Mouse (Mus musculus) kidney, adult 2 months (tissue): ENCODE measurements around the gene Des.

Experiments used
- CTCF ChIP-seq: fragments of 200-500 bp; conservative IDR thresholded peaks from 2 replicates; pipeline ENCODE4 v1.5.1; 2011; ENCODE audit warnings: low read depth, mild to moderate bottlenecking, control low read depth, low read length, moderate library complexity, mixed read lengths; ENCODE audit not compliant: insufficient read depth, insufficient read length
- POLR2A ChIP-seq: fragments of 200-500 bp; IDR thresholded peaks from one replicate; pipeline ENCODE4 v1.6.1; 2011; ENCODE audit warnings: low read depth, low read length, control low read depth

GRCm38 (mm10) chr1:75358009-75358408 lies 2.1 kb upstream of the Des start:
- TF ChIP-seq CTCF, result no peak
- TF ChIP-seq POLR2A, result no peak
